Mouse (Mus musculus) kidney, embryonic 14.5 days (tissue): ENCODE measurements at regions not wholly inside any gene's neighbourhood (a gene's known extent, or its start where the extent isn't known, plus 50 kb on each side); places are given as distances from the start of the nearest gene placed in this dataset.

Experiments used
- ATAC-seq: fragments of 200-750 bp; cut with Nextera tagmentation; 2 replicates; pipeline ENCODE4 v1.8.0; 2017; ENCODE audit warnings: moderate number of reproducible peaks, mild to moderate bottlenecking, moderate TSS enrichment, moderate library complexity; ENCODE audit not compliant: low FRiP score, low TSS enrichment
- H3K27ac ChIP-seq: fragments of 300-500 bp; sonication (generic); 2 replicates; pipeline ENCODE4 v1.5.1; 2014; ENCODE audit warnings: low read depth, mild to moderate bottlenecking, low read length, moderate library complexity, mixed read lengths
- H3K27me3 ChIP-seq: fragments of 300-500 bp; sonication (generic); 2 replicates; pipeline ENCODE4 v1.6.1; 2014; ENCODE audit warnings: mild to moderate bottlenecking, low read length; ENCODE audit not compliant: control insufficient read depth, insufficient read depth
- H3K36me3 ChIP-seq: fragments of 300-500 bp; sonication (generic); 2 replicates; pipeline ENCODE4 v1.6.1; 2014; ENCODE audit warnings: low read length, mixed read lengths; ENCODE audit not compliant: control insufficient read depth, insufficient read depth
- H3K4me1 ChIP-seq: fragments of 300-500 bp; sonication (generic); 2 replicates; pipeline ENCODE4 v1.6.1; 2014; ENCODE audit warnings: low read length, mixed read lengths; ENCODE audit not compliant: control insufficient read depth, insufficient read depth
- H3K4me2 ChIP-seq: fragments of 300-500 bp; sonication (generic); replicated peaks from 2 replicates; pipeline ENCODE4 v1.6.1; 2014; ENCODE audit warnings: low read depth, mild to moderate bottlenecking, low read length
- H3K4me3 ChIP-seq: fragments of 300-500 bp; sonication (generic); 2 replicates; pipeline ENCODE4 v1.5.1; 2014; ENCODE audit warnings: mild to moderate bottlenecking, low read length
- H3K9ac ChIP-seq: fragments of 300-500 bp; sonication (generic); 2 replicates; pipeline ENCODE4 v1.6.1; 2014; ENCODE audit warnings: low read depth, mild to moderate bottlenecking, low read length, moderate library complexity
- H3K9me3 ChIP-seq: fragments of 300-500 bp; sonication (generic); 2 replicates; pipeline ENCODE4 v1.6.1; 2016; ENCODE audit warnings: low read length; ENCODE audit not compliant: control insufficient read depth
- WGBS: fragments of 180-500 bp; shearing (Covaris S2); extraction: QIAGEN DNeasy Blood & Tissue Kit; methylation state at CpG from one replicate; pipeline ENCODE4 v1.1.7; 2014; 5-methylcytosine and 5-hydroxymethylcytosine counted together

DNA sequence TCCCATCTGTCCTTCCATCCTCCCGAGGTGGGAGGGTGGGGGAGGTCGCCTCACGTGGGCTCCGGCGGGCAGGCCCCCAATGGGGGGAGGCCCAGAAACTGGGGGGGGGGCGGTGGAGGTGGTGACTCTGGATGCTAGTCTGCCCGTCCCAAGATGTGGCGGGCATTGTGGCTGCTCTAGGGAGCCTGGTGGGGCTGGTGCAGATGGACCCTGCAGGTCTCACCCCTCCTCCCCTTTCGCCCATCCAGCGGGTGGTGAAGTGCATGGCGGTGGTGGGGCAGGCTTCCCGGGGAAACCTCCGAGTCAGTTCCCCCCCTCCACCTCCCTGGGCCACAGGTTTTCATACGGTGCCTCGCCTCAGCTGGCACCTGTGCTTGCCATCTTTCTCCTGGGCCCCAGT is 88.6 kb downstream of the Inhba start:
- no peak overlapping the region for H3K4me3 ChIP-seq
- H3K27me3 ChIP-seq: no peaks in the 10 kb centered on the region
- no peak overlapping the region for H3K27ac ChIP-seq
- H3K4me2 ChIP-seq: no peak overlapping the region
- ATAC-seq: no peak
- peaks cover 9% of the 10 kb centered on the region for H3K9me3 ChIP-seq
- H3K9ac ChIP-seq: no peak overlapping the region
- WGBS: 85% methylated on average over 9 of the region's 15 CpGs
- H3K4me1 ChIP-seq: no peaks in the 10 kb centered on the region
- no peaks in the 10 kb centered on the region for H3K36me3 ChIP-seq

DNA sequence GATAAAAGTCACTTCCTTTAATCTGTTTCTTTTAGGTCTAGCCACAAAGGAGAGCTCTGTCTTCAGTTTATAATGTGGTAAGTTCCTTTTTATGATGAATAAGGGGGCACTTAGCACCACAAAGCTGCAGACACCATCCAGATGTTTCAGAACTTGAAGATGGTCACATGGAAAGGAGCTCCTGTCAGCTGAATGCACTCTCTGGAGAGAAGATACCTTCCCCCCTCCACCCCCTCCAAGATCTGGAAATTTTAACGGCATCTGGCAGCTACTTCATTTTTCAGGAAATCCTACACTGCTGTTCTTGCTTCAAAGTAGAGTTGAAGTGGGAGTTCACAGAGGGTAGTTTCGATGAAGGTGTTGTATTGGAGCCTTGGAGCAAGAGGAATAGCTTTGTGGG is 103.2 kb downstream of the Inhba start:
- Histone ChIP-seq H3K9ac (no peak overlapping the region), H3K4me3 (no peak overlapping the region), H3K36me3 (no peaks in the 10 kb centered on the region), H3K9me3 (no peaks in the 10 kb centered on the region), H3K4me1 (no peaks in the 10 kb centered on the region), H3K27ac (no peak overlapping the region), H3K27me3 (no peaks in the 10 kb centered on the region), H3K4me2 (no peak overlapping the region)
- no peak for ATAC-seq
- WGBS: 35% methylated on average over 2 of the region's 2 CpGs

DNA sequence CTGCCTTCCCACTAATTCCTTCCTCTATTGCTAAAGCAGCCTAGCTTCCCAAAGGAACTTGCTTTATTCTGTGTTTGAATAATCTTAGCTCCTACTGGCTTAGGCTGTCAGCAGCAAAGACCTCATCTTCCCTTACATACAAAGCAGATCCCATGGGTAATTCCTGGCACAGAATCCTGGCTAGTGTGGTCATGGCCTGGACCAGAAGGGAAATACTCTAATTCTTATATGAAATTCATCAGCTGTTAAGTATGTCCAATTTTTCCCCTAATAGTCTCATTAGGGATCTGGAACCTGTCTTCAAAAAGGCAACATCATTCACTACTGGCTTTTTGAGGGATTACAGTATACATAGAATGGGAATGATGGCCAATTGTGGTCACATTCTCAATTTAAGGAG is 135.0 kb downstream of the Inhba start:
- no peak overlapping the region for H3K27ac ChIP-seq
- ATAC-seq: no peak
- no peak overlapping the region for H3K4me2 ChIP-seq
- H3K27me3 ChIP-seq: no peaks in the 10 kb centered on the region
- no peak overlapping the region for H3K9ac ChIP-seq
- no peaks in the 10 kb centered on the region for H3K36me3 ChIP-seq
- H3K4me1 ChIP-seq: no peaks in the 10 kb centered on the region
- no peak overlapping the region for H3K4me3 ChIP-seq
- H3K9me3 ChIP-seq: no peaks in the 10 kb centered on the region

DNA sequence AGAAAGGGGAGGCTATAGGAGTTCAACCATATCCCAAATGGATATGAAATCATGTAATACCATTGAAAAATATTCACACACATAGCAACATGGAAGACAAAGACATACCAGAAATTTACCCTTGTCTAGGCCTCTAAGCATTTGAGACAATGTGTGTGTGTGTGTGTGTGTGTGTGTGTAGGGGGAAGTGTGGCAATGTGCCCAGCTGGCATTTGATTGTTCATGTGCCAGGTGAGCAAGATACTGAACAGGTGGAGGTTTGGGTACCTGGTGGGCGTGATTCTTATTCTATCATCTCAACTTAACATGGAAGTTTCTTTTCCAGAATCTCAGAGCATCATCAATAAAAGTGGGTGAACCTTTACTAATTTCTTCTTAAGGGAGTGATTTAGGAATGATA is 143.3 kb downstream of the Inhba start:
- H3K4me3 ChIP-seq: no peak overlapping the region
- no peaks in the 10 kb centered on the region for H3K27me3 ChIP-seq
- no peak for ATAC-seq
- H3K4me1 ChIP-seq: no peaks in the 10 kb centered on the region
- no peaks in the 10 kb centered on the region for H3K36me3 ChIP-seq
- no peaks in the 10 kb centered on the region for H3K9me3 ChIP-seq
- no peak overlapping the region for H3K9ac ChIP-seq
- H3K27ac ChIP-seq: no peak overlapping the region
- WGBS: 96% methylated on average over 1 of the region's 1 CpGs
- H3K4me2 ChIP-seq: no peak overlapping the region

DNA sequence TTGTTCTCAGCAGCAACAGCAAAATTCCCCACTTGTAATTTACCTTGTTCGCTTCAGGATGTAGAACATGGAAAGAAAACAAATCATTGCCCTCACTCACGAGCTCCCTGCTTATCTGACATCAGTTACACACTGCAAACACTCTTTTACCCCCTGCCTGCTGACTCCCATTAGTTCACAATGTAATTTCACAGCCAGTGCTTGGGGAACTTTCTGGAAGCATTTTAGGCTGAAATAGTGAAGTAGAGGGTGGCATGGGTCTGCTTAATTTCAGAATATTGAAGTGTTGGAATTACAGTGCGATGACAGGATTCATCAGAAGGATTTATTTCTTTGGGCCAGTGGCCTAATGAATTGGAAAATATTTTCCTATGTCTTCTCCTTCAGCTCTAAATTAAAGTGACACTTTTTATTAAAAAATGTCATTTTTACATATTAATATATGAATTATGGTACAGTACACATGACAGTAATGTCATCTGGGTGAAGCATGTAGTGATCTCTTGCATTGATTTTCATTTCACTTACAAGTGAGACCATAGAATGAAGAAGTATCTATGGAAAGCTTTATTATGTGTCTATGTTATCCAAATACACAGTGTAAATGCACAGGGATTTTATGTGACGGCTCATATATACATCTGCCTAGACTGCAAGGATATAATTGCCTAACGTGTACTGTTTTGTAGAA is 153.7 kb downstream of the Inhba start:
- WGBS: 54% methylated on average over 5 of the region's 5 CpGs
- Histone ChIP-seq H3K27ac (no peak overlapping the region), H3K36me3 (no peaks in the 10 kb centered on the region), H3K4me2 (no peak overlapping the region), H3K9me3 (no peaks in the 10 kb centered on the region), H3K27me3 (no peaks in the 10 kb centered on the region), H3K9ac (no peak overlapping the region), H3K4me1 (no peaks in the 10 kb centered on the region), H3K4me3 (no peak overlapping the region)
- ATAC-seq: no peak

DNA sequence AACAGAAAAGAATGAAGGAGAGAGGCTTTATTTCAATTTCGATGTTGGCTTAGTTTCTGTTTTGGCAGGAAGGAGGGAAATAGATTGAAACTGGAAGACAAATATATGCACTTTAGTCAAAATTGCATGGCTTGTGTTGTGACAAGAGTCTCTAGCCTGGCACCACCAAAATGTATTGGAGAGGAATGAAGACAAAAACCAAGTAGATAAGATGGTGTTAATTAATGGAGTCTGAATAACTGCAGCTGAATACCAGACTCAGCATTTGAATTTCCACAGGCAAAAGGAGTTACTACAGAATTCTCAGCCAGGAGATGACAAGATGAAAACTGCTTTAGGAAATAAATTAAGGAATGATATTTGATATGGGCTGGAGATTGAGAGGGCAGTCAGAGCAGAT is 185.0 kb downstream of the Inhba start:
- H3K36me3 ChIP-seq: no peaks in the 10 kb centered on the region
- H3K4me2 ChIP-seq: no peak overlapping the region
- no peak overlapping the region for H3K9ac ChIP-seq
- 91% methylated on average over 1 of the region's 1 CpGs for WGBS
- no peak for ATAC-seq
- no peaks in the 10 kb centered on the region for H3K27me3 ChIP-seq
- no peaks in the 10 kb centered on the region for H3K4me1 ChIP-seq
- H3K4me3 ChIP-seq: no peak overlapping the region
- H3K9me3 ChIP-seq: no peaks in the 10 kb centered on the region
- H3K27ac ChIP-seq: no peak overlapping the region

DNA sequence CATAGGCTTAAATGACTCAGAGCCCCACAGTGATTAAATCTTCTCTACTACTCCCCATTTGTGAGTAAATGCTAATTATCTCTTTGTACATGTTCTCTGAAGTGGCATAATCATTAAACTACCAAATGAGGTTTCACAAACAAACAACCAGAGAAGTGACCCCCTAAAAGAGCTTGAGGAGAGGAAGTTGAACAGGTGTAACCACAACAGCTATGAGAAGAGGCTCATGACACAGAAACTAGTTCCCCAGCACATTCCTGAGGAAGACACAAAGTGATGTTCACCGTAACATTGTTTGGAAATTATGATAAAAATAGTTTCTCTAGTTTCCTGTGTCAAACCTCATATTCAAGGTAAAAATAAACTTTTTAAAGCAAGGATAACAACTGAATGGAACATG is 188.4 kb downstream of the Inhba start:
- Histone ChIP-seq H3K4me3 (no peak overlapping the region), H3K36me3 (no peaks in the 10 kb centered on the region), H3K9me3 (no peaks in the 10 kb centered on the region), H3K27me3 (no peaks in the 10 kb centered on the region), H3K4me2 (no peak overlapping the region), H3K9ac (no peak overlapping the region), H3K27ac (no peak overlapping the region), H3K4me1 (no peaks in the 10 kb centered on the region)
- no peak for ATAC-seq
- 91% methylated on average over 1 of the region's 1 CpGs for WGBS

DNA sequence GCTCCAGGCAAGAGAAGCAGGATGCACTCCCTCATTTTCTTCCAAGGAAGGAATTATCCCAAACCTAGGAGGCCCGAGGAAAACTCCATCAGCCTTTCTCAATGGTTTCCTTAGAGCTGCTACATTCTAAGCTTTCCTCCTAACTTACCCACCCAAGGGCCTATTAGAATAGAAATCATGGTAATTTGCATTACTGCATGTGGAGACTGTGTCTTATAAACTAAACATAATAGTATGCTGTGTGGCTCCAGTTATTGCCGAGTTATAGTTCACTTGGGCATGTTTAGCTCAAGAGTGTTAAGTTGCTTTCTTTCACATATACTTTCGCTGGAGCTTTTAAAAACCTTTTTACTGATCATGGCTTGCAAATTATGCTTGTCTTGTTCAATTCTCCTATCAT is 191.5 kb downstream of the Inhba start:
- H3K9ac ChIP-seq: no peak overlapping the region
- H3K4me3 ChIP-seq: no peak overlapping the region
- WGBS: 91% methylated on average over 3 of the region's 3 CpGs
- H3K27me3 ChIP-seq: no peaks in the 10 kb centered on the region
- no peaks in the 10 kb centered on the region for H3K4me1 ChIP-seq
- H3K9me3 ChIP-seq: no peaks in the 10 kb centered on the region
- no peak overlapping the region for H3K4me2 ChIP-seq
- ATAC-seq: no peak
- no peaks in the 10 kb centered on the region for H3K36me3 ChIP-seq
- H3K27ac ChIP-seq: no peak overlapping the region

DNA sequence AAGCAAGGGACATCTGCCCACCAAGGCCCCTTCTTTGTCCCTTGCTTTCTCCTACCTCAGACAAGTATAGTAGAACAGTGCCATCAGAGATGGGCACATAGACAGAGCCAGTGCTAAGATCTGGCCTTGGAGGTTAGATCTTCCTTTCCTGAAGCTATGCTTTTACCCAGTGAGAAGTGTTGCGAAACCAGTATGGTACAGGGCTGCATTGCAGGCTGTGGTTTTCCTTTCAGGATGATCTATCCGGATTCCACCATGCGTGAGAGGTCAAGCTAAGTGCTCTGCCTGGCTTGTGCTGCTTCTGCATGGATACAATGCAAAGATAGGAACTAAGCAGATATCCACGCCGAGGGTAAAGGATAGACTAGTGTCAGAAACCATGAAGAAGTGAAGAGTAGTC is 192.4 kb downstream of the Inhba start:
- H3K27me3 ChIP-seq: no peaks in the 10 kb centered on the region
- WGBS: 94% methylated on average over 5 of the region's 5 CpGs
- H3K36me3 ChIP-seq: no peaks in the 10 kb centered on the region
- ATAC-seq: no peak
- no peaks in the 10 kb centered on the region for H3K9me3 ChIP-seq
- H3K4me3 ChIP-seq: no peak overlapping the region
- no peak overlapping the region for H3K27ac ChIP-seq
- no peaks in the 10 kb centered on the region for H3K4me1 ChIP-seq
- no peak overlapping the region for H3K4me2 ChIP-seq
- no peak overlapping the region for H3K9ac ChIP-seq
